Mouse (Mus musculus): ENCODE measurements around the gene Rhcg.

Rhcg gene

GRCm38 (mm10) chr7:79602006-79602405 lies 15.5 kb downstream of the Rhcg start:
- DNase-seq (ENCODE audit: low spot score in 2 of 2) = no peak

DNA sequence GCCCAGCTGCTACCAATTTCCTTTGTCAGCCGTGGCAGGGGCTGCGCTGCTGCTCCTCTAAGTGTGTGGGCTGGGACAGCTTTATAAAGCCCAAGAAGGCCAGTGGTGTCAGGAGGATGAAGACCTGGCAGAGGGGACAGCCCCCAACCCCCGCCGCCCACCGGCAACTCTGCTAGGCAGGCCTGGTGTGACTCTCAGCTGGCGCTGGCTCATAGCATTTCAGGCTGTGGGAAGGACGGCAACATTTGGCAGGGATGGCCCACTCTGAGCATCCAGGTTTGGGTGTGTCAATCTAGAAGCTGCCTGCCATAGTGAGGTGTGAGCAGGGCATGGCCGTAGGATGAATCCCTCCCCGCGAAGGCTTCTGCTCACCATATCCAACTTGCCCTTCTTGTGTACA lies 17.3 kb downstream of the Rhcg start:
- no peak for DNase-seq (ENCODE audit: low spot score in 2 of 2)

DNA sequence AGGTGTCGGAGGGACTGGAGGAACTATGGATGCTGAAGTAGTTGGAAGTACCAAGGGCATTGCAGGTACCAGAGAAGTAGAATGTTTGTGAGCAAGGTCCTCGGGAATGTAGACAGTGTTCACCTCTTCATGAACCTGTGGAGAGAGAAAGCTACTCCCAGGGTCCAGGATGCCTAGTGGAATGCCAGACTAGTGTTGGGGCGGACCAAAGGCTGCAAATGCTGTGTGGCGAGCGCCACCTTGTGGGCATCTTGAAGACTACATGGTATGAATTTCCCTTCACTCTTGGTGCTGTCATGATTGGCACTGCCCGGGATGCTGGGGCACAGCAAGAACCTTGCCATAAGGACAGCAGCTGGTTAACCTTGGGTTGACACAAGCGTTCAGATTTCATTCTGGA lies 22.6 kb downstream of the Rhcg start:
- DNase-seq (ENCODE audit: low spot score in 2 of 2) = peak; percentile 63 to 82

DNA sequence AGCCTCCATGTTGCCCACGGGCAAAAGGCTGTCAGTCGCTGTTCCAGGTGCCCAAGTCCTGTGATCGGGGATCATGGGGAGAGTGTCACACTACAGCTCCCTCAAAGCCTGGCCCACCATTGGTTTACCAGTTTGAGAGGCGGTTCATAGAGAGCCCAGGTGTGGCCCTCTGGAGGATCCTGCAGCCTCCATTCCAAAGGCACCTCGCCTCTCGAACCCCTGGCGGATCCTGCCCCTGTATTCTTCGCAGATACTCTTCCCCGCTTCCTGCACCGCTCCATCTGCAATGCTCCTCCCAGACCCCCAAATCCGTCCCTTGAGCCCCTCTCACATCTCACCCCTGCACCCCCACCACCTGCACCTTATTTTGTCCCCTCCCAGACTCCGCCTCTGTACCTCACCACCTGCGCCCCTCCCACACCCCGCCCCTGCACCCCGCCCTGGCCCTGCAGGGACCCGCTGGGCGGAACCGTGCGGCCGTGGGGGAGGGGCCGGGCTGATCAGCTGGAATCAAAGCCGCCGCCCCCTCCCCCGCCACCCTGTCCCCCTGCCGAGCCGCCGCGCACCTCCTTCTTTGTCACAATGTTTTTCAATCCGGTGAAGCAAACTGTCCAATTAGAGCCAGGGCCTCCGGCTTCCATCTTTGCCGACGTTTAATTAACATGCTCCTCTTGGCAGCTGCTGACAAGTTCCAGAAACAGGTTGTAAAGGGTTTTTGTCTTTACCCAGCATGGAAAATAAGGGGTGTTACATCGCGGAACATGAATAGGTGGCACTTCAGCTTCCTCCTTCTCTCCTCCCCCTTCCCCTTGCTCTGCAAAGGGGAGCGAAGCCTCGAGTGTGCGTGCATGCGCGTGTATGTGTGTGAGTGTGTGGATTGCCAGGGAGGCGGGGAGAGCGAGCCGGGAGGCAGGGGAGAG lies 25.4 kb downstream of the Rhcg start:
- DNase-seq (ENCODE audit: low spot score in 2 of 2) = peak in 1 of 2 experiments; percentile 64

- DNase-seq (ENCODE audit: low spot score in 2 of 2) = no peak
Measured at GRCm38 (mm10) chr7:79590560-79591110, 26.8 kb downstream of the Rhcg start.

GRCm38 (mm10) chr7:79589763-79590559 lies 27.5 kb downstream of the Rhcg start:
- no peak for DNase-seq (ENCODE audit: low spot score in 2 of 2)

GRCm38 (mm10) chr7:79588284-79588683 lies 29.2 kb downstream of the Rhcg start:
- DNase-seq (ENCODE audit: low spot score in 2 of 2) = no peak

DNA sequence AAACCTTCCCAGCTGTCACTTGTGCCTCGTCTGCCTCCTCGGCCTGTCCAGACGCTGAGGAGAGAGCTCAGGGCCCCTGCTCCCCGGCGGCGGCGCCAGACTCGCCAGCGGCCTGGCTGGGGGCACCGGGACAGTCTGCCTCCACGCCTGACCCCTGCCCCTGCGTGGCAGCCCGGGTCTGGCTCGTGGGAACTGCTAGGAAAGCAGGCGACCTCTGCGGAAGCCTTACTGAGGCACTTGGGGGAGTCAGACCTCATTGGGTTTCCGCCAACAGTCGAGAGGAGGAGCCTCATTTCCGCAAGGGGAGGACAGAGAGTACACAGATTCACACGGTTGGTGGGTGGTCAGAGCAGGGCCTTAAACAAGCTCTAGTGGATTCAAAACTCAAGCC lies 38.6 kb downstream of the Rhcg start:
- DNase-seq (ENCODE audit: low spot score in 2 of 2) = no peak

DNA sequence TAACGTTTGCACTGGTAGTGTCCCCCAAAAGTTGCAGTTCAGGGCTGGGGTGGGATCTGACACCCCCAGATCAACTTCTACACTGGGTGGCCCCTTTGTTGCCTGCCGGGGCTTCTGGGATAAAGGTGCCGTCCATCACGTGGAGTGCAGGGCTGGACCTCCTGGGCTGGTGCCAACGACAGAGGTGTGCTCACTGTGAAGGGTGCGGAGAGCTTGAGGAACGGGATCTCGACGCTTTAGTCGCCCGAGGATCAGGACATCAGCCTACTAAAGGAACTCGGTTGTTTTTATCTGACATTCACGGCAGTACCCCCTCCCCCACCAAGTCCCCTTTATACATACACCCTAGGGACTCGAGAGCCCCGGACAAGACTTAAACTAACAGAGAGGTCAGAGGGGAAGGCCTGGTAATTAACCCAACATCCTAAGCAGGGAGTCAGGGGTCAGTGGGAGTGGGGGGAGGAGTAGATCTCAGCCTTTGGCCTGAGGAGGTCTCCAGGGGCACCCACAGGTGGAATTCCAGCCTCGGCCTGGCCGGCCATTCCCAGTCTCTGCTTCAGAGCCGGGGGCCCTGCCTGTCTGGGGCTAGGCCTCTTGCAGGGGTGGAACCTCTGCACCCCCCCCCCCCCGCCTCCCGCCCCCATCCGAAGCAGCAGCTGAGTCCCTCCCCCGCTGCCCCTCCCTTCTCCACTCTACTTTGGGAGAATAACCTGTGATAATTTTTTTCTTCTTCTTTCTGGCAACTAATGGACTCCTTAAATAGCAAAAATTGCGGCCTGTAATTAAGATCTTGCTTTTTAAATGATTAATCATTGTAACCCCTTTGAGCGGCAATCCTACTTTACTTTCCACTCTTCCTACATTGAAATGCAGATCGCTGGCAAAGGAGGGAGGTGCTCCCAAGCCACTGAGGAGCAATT lies 39.3 kb downstream of the Rhcg start:
- DNase-seq (ENCODE audit: low spot score in 2 of 2) = no peak

DNA sequence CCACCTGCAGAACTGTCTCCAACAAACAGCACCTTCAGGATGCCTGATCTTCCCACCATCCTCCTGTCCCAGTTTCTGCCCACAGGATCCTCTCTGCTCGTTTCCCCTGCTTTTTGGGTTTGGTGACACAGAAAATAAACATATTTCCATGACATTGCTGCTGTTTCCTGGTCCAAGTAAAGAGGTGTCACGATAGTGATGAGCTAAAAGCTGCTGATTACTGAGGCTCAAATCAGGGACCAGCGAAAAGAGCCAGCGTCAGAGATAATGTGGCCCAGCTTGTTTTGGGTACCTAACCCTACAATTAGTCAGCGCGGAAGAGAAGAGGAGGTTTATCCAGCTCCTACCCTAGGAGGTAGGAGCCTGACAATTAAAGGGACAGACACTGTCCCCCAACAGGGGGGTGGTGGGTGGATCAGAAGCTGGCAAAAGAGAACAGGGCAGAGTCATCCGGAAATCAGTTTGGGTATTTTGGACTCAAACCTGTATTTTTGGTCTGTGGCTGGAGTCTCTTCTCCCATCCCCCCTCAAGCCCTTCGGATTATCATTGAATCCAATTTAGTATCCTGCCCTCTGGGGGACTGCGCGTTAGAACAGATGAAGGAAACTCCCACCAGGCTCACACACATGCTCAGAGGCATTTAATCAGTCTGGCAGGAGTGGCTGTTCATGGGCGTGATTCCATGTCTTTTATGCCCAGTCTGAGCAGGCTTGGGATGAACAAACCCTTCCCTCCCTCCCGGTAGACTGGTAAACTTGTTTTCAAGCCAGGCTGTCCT lies 40.2 kb downstream of the Rhcg start:
- no peak for DNase-seq (ENCODE audit: low spot score in 2 of 2)

GRCm38 (mm10) chr7:79576659-79577058 lies 40.8 kb downstream of the Rhcg start:
- DNase-seq (ENCODE audit: low spot score in 2 of 2) = peak; percentile 51 to 54

DNA sequence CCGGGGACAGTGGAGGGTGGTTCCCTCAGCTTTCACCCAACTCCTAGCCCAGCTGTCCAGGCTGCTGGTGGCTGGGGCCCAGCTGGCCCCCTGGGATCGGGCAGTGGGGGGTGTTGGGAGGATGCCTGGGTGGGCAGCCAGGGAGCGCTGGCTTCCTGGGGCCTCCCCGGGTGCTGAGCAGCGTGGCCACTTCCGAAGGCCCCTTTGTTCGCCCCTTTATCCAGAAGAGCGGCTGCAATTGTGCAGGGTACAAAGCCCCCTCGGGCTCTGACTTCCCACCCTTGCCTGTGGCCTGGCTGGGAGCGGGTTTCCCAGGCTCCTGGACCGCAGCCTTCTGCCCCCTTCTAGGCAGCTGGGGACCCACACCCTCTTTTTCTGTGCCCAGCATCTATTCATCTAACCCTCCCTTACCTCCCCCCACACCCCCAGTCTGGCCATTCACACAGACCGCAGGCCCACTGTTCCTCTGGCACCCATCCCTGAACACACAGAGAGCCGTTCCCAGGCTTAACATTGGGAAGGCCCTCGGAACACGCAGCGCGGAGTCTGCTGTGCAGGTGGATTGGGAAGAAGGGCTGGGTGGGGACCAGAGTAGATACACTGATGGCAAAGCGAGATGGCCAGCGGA lies 45.2 kb downstream of the Rhcg start:
- DNase-seq (ENCODE audit: low spot score in 2 of 2) = no peak

GRCm38 (mm10) chr7:79568937-79569535 lies 48.4 kb downstream of the Rhcg start:
- DNase-seq (ENCODE audit: low spot score in 2 of 2) = no peak

- no peak for DNase-seq (ENCODE audit: low spot score in 2 of 2)
Measured at GRCm38 (mm10) chr7:79568212-79568611, 49.2 kb downstream of the Rhcg start.

- no peak for DNase-seq (ENCODE audit: low spot score in 2 of 2)
Measured at GRCm38 (mm10) chr7:79563675-79564074, 53.8 kb downstream of the Rhcg start.

- no peak for DNase-seq (ENCODE audit: low spot score in 2 of 2)
Measured at GRCm38 (mm10) chr7:79562385-79562784, 55.1 kb downstream of the Rhcg start.

DNA sequence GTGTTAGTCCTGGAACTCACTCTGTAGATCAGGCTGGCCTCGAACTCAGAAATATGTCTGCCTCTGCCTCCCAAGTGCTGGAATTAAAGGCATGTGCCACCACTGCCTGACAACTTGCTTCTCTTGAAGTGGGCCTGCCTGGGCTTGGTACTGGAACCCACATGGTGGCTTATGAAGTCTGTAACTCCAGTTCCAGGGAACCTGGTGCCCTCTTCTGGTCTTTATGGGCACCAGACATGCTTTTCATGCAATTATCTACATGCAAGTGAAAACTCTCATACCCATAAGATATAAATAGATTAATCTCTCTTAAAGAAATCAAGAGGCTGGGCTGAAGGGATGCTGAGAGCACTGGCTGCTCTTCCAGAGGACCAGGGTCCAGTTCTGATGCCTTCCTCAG lies 58.8 kb downstream of the Rhcg start:
- no peak for DNase-seq (ENCODE audit: low spot score in 2 of 2)

GRCm38 (mm10) chr7:79557728-79558221 lies 59.7 kb downstream of the Rhcg start:
- DNase-seq (ENCODE audit: low spot score in 2 of 2) = no peak

GRCm38 (mm10) chr7:79555368-79556034 lies 62.0 kb downstream of the Rhcg start:
- DNase-seq (ENCODE audit: low spot score in 2 of 2) = no peak
